Mouse (Mus musculus) ES-E14 (cell line): ENCODE results near the gene Trim58. TPM values are rescaled to one million over a fixed set of nuclear protein-coding genes. Genes with fewer than 3 reads are reported as not detected.

Experiments used
- DNase-seq: peaks from one replicate; pipeline ENCODE4 v3.0.0-alpha.2; 2013; ENCODE audit warnings: low read depth, low spot score
- H3K27ac ChIP-seq: 2 replicates; pipeline ENCODE4 v1.5.1; 2012; ENCODE audit warnings: low read depth, mild to moderate bottlenecking, low read length, moderate library complexity, mixed read lengths; ENCODE audit not compliant: poor library complexity, insufficient read depth, severe bottlenecking
- H3K36me3 ChIP-seq: 2 replicates; pipeline ENCODE4 v1.6.1; 2012; ENCODE audit warnings: mild to moderate bottlenecking, low read length, moderate library complexity, mixed read lengths; ENCODE audit not compliant: control insufficient read depth, poor library complexity, insufficient read depth, severe bottlenecking
- H3K4me1 ChIP-seq, 2 experiments: fragments of 150-350 bp in 1 of 2; sonication (generic) in 1 of 2; 2 replicates each; pipeline ENCODE4 v1.6.1; 2012; ENCODE audit warnings: low read length in 2 of 2, mild to moderate bottlenecking in 1 of 2, mixed read lengths in 1 of 2; ENCODE audit not compliant: control insufficient read depth in 2 of 2, insufficient read depth in 2 of 2, poor library complexity in 1 of 2
- H3K4me3 ChIP-seq, 2 experiments: fragments of 150-350 bp in 1 of 2; sonication (generic) in 1 of 2; 2 replicates each; pipeline ENCODE4 v1.5.1; 2012; ENCODE audit warnings: low read length in 2 of 2, low read depth in 1 of 2, mild to moderate bottlenecking in 1 of 2, mixed read lengths in 1 of 2; ENCODE audit not compliant: insufficient read depth in 1 of 2, poor library complexity in 1 of 2, severe bottlenecking in 1 of 2
- H3K9ac ChIP-seq: 2 replicates; pipeline ENCODE4 v1.6.1; 2012; ENCODE audit warnings: low read depth, mild to moderate bottlenecking, low read length, mixed read lengths; ENCODE audit not compliant: poor library complexity, insufficient read depth, severe bottlenecking
- H3K9me3 ChIP-seq: fragments of 150-350 bp; sonication (generic); 2 replicates; pipeline ENCODE4 v1.6.1; 2012; ENCODE audit warnings: low read depth, mild to moderate bottlenecking, low read length; ENCODE audit not compliant: control insufficient read depth, insufficient read depth
- CHD2 ChIP-seq: IDR thresholded peaks from 2 replicates; pipeline ENCODE4 v1.6.1; 2014; ENCODE audit warnings: mild to moderate bottlenecking, low read depth, low read length, inconsistent platforms
- HCFC1 ChIP-seq: IDR thresholded peaks from 2 replicates; pipeline ENCODE4 v1.6.1; 2012; ENCODE audit warnings: low read length, inconsistent platforms, borderline replicate concordance; ENCODE audit not compliant: insufficient read depth
- MAFK ChIP-seq: IDR thresholded peaks from 2 replicates; pipeline ENCODE4 v1.6.1; 2014; ENCODE audit warnings: mild to moderate bottlenecking, low read depth, low read length, inconsistent platforms; ENCODE audit not compliant: insufficient read depth
- ZC3H11A ChIP-seq: IDR thresholded peaks from 2 replicates; pipeline ENCODE4 v1.6.1; 2012; ENCODE audit warnings: low read depth, mild to moderate bottlenecking, inconsistent platforms, low read length, borderline replicate concordance
- ZNF384 ChIP-seq: IDR thresholded peaks from 2 replicates; pipeline ENCODE4 v1.6.1; 2012; ENCODE audit warnings: low read depth, low read length, inconsistent platforms
- in situ Hi-C, 2 experiments: fragments of 600-800 bp; cut with MboI; formaldehyde crosslinking; loops; one replicate each; pipeline ENCODE4 v1.15.1; 2025; ENCODE audit warnings: low sequenced_read_pairs in 2 of 2, inconsistent platforms in 1 of 2; ENCODE audit not compliant: unreplicated experiment in 2 of 2
- total RNA-seq: library from RNA; depleted of rRNA; stranded (reverse); fragments of 300-350 nt; gene quantifications from 2 replicates; pipeline ENCODE4 v1.2.3, GENCODE M21; 2012

The Trim58 gene
- total RNA-seq, 1 experiment, result not detected

GRCm38 (mm10) chr11:58618793-58619192, 21.5 kb upstream of the Trim58 start:
- in situ Hi-C loops, result no loop called here
- no peak overlapping the region for H3K27ac ChIP-seq
- no peak overlapping the region for H3K4me3 ChIP-seq
- no peaks in the 10 kb centered on the region for H3K4me1 ChIP-seq
- no peak for TF ChIP-seq HCFC1
- no peak for TF ChIP-seq ZC3H11A
- TF ChIP-seq ZNF384, result no peak
- TF ChIP-seq CHD2, result no peak
- no peak for TF ChIP-seq MAFK
- no peak overlapping the region for H3K9ac ChIP-seq
- DNase-seq, result no peak
- no peaks in the 10 kb centered on the region for H3K9me3 ChIP-seq
- H3K36me3 ChIP-seq, result no peaks in the 10 kb centered on the region

GRCm38 (mm10) chr11:58626146-58626545, 14.1 kb upstream of the Trim58 start:
- no peaks in the 10 kb centered on the region for H3K36me3 ChIP-seq
- in situ Hi-C loops, result no loop called here
- H3K27ac ChIP-seq, result no peak overlapping the region
- no peak overlapping the region for H3K9ac ChIP-seq
- no peak for TF ChIP-seq CHD2
- no peak for TF ChIP-seq MAFK
- no peak for TF ChIP-seq HCFC1
- no peak for TF ChIP-seq ZNF384
- no peak for TF ChIP-seq ZC3H11A
- no peak overlapping the region for H3K4me3 ChIP-seq
- DNase-seq, result no peak
- no peaks in the 10 kb centered on the region for H3K9me3 ChIP-seq
- H3K4me1 ChIP-seq, result no peaks in the 10 kb centered on the region

GRCm38 (mm10) chr11:58630401-58630800, 9.9 kb upstream of the Trim58 start, which contains the start of gene Olfr323:
Olfr323 (minus strand) TSS chr11:58630501.
- Histone ChIP-seq H3K4me1 (no peaks in the 10 kb centered on the region), H3K9me3 (no peaks in the 10 kb centered on the region), H3K36me3 (no peaks in the 10 kb centered on the region), H3K9ac (no peak within 1 kb of the TSS), H3K27ac (no peak within 1 kb of the TSS), H3K4me3 (no peak within 1 kb of the TSS)
- TF ChIP-seq ZC3H11A (no peak), CHD2 (no peak), HCFC1 (no peak), MAFK (no peak), ZNF384 (no peak)
- in situ Hi-C loops, result no loop called here
- no peak for DNase-seq

- no peaks in the 10 kb centered on the region for H3K36me3 ChIP-seq
- TF ChIP-seq CHD2, result no peak
- TF ChIP-seq MAFK, result no peak
- TF ChIP-seq ZC3H11A, result no peak
- no peak for TF ChIP-seq ZNF384
- no peak for TF ChIP-seq HCFC1
- in situ Hi-C loops, result no loop called here
- no peak overlapping the region for H3K27ac ChIP-seq
- H3K4me3 ChIP-seq, result no peak overlapping the region
- no peaks in the 10 kb centered on the region for H3K4me1 ChIP-seq
- DNase-seq, result no peak
- H3K9ac ChIP-seq, result no peak overlapping the region
- no peaks in the 10 kb centered on the region for H3K9me3 ChIP-seq
Measured at GRCm38 (mm10) chr11:58634878-58635277, 5.4 kb upstream of the Trim58 start.

GRCm38 (mm10) chr11:58636376-58636977, 3.8 kb upstream of the Trim58 start:
- Histone ChIP-seq H3K4me1 (no peaks in the 10 kb centered on the region), H3K4me3 (no peak overlapping the region), H3K9me3 (no peaks in the 10 kb centered on the region), H3K9ac (no peak overlapping the region), H3K36me3 (no peaks in the 10 kb centered on the region), H3K27ac (no peak overlapping the region)
- in situ Hi-C loops, result no loop called here
- TF ChIP-seq HCFC1, result no peak
- no peak for TF ChIP-seq CHD2
- TF ChIP-seq MAFK, result no peak
- TF ChIP-seq ZNF384, result no peak
- no peak for TF ChIP-seq ZC3H11A
- DNase-seq, result peak; percentile 34
